Mouse (Mus musculus) heart, adult 2 months (tissue): ENCODE data around the gene Gm4131. TPM values are rescaled to one million over a fixed set of nuclear protein-coding genes. Genes with fewer than 3 reads are reported as not detected.

Experiments used
- DNase-seq, 2 experiments: peaks; one replicate each; pipeline ENCODE4 v3.0.0; 2021
- H3K27ac ChIP-seq: fragments of 200-600 bp; 2 replicates; pipeline ENCODE4 v1.8.1; 2022
- H3K27me3 ChIP-seq: fragments of 200-500 bp; 2 replicates; pipeline ENCODE4 v1.6.1; 2012; ENCODE audit warnings: mild to moderate bottlenecking, low read length, inconsistent platforms, mixed read lengths; ENCODE audit not compliant: control insufficient read depth, insufficient read depth
- H3K36me3 ChIP-seq: fragments of 200-500 bp; 2 replicates; pipeline ENCODE4 v1.6.1; 2012; ENCODE audit warnings: low read length, inconsistent platforms; ENCODE audit not compliant: control insufficient read depth, insufficient read depth
- H3K4me1 ChIP-seq: fragments of 200-500 bp; 2 replicates; pipeline ENCODE4 v1.6.1; 2011; ENCODE audit warnings: low read length; ENCODE audit not compliant: control insufficient read depth, insufficient read depth
- H3K4me3 ChIP-seq: fragments of 200-600 bp; 2 replicates; pipeline ENCODE4 v1.8.1; 2022
- H3K79me2 ChIP-seq: fragments of 200-500 bp; replicated peaks from 2 replicates; pipeline ENCODE4 v1.6.1; 2012; ENCODE audit warnings: mild to moderate bottlenecking, inconsistent platforms, low read length, moderate library complexity, mixed read lengths; ENCODE audit not compliant: control insufficient read depth, insufficient read depth
- H3K9ac ChIP-seq: fragments of 200-500 bp; 2 replicates; pipeline ENCODE4 v1.6.1; 2012; ENCODE audit warnings: low read depth, mild to moderate bottlenecking, control low read depth, inconsistent platforms, low read length, mixed read lengths
- CTCF ChIP-seq: fragments of 200-600 bp; IDR thresholded peaks from 2 replicates; pipeline ENCODE4 v1.8.1; 2022; ENCODE audit warnings: antibody characterized with exemption, mild to moderate bottlenecking, moderate library complexity
- EP300 ChIP-seq: fragments of 200-500 bp; IDR thresholded peaks from 2 replicates; pipeline ENCODE4 v1.6.1; 2011; ENCODE audit warnings: low read depth, low read length, control low read depth; ENCODE audit not compliant: insufficient read depth
- POLR2A ChIP-seq: fragments of 200-500 bp; IDR thresholded peaks from 2 replicates; pipeline ENCODE4 v1.6.1; 2011; ENCODE audit warnings: mild to moderate bottlenecking, low read depth, low read length, control low read depth; ENCODE audit not compliant: insufficient read depth
- WGBS: fragments of 180-500 bp; shearing (Covaris S2); methylation state at CpG from one replicate; pipeline ENCODE4 v1.1.7; 2018; 5-methylcytosine and 5-hydroxymethylcytosine counted together
- intact Hi-C: fragments of 180-260 bp; cut with DNase I; formaldehyde crosslinking; loops from one replicate; pipeline ENCODE4 v1.15.1; 2025
- polyA plus RNA-seq: library from polyadenylated mRNA; depleted of rRNA; stranded (reverse); fragments of >200 nt; gene quantifications from 2 replicates; pipeline ENCODE4 v1.2.3, GENCODE M21; 2012
- total RNA-seq, 2 experiments: library from RNA; stranded (reverse); gene quantifications; 2 replicates each; pipeline ENCODE4 v1.2.3; 2021

The Gm4131 gene
- total and polyA plus RNA-seq, 3 experiments = not detected

DNA sequence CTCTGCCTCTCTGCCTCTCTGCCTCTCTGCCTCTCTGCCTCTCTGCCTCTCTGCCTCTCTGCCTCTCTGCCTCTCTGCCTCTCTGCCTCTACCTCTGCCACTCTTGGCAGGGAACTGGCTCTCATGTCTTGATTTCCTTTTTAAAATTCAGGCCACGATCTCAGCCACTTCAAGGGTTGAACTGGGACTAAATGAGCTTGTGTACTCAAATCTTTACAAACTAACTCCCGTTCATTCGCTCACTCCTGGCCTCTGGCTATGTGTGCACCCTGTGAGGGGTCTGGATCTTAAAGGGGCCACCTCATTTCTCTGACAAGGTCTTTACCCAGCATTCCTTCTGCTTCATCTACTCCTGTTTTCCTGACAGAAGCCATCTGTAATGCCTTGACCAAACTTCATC lies 18.6 kb upstream of the Gm4131 start:
- WGBS = 68% methylated on average over 3 of the region's 3 CpGs
- TF ChIP-seq EP300 (no peak), CTCF (no peak), POLR2A (no peak)
- intact Hi-C loops = no loop called here

DNA sequence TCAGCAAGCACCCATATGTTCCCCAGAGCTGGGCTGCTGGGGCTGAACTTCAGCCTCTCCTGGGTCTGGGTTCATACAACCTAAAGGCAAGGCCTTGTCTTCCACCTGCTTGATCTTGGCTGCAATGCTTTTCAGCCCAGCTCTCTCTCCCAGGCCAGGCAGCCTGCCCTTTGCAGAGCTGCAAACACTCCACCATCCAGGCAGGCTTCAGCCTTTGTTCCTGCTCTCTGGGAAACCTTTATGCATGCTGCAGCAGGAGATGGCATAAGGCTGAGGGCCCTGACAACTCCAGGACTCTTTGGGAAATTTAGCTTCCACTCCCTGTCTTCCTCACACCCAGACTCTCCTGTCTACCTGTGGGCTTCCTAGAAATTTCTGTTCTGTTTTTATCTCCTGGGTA lies 17.9 kb upstream of the Gm4131 start:
- no peak overlapping the region for H3K4me3 ChIP-seq
- no peak overlapping the region for H3K27ac ChIP-seq
- peaks cover 2% of the 10 kb centered on the region; the same call in 1 of the 2 replicates for H3K4me1 ChIP-seq
- H3K27me3 ChIP-seq = no peaks in the 10 kb centered on the region
- H3K79me2 ChIP-seq = no peaks in the 10 kb centered on the region
- intact Hi-C loops = no loop called here
- no peak for TF ChIP-seq CTCF
- TF ChIP-seq POLR2A = no peak
- no peak for TF ChIP-seq EP300
- H3K9ac ChIP-seq = no peak overlapping the region
- no peak for DNase-seq
- no peaks in the 10 kb centered on the region; the same call in 1 of the 2 replicates for H3K36me3 ChIP-seq

More for the DNA sequence above, 18.6 kb upstream of the Gm4131 start:
- no peak overlapping the region for H3K27ac ChIP-seq
- DNase-seq = no peak
- no peaks in the 10 kb centered on the region for H3K79me2 ChIP-seq
- peaks cover 2% of the 10 kb centered on the region; the same call in 1 of the 2 replicates for H3K4me1 ChIP-seq
- H3K27me3 ChIP-seq = no peaks in the 10 kb centered on the region
- no peaks in the 10 kb centered on the region; the same call in 1 of the 2 replicates for H3K36me3 ChIP-seq
- no peak overlapping the region for H3K9ac ChIP-seq
- no peak overlapping the region for H3K4me3 ChIP-seq

DNA sequence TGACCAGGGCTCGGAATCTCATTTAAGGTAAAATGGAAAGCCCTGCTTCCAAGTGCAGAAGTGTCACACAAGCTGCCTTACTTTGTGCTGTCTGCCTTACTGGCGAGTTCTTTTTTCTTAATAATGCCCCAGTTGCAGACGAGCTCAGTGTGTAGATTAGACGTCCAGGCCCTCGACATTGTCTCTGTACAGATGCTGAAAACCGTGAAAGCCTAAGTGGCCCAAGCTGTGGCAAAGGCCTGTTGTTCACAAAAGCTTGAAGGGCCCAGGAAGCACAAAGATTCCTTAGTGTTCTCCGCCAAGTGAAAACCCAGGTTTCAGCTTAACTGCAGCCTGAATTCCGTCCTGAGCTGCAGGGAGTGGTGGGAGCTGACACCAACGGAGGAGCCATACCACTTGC lies 15.0 kb upstream of the Gm4131 start:
- no peak for DNase-seq
- Histone ChIP-seq H3K27me3 (no peaks in the 10 kb centered on the region), H3K9ac (no peak overlapping the region), H3K36me3 (no peaks in the 10 kb centered on the region), H3K4me1 (no peaks in the 10 kb centered on the region), H3K79me2 (no peaks in the 10 kb centered on the region), H3K4me3 (no peak overlapping the region), H3K27ac (no peak overlapping the region)
- 91% methylated on average over 9 of the region's 9 CpGs for WGBS
- intact Hi-C loops = no loop called here
- TF ChIP-seq CTCF = no peak
- no peak for TF ChIP-seq EP300
- no peak for TF ChIP-seq POLR2A

DNA sequence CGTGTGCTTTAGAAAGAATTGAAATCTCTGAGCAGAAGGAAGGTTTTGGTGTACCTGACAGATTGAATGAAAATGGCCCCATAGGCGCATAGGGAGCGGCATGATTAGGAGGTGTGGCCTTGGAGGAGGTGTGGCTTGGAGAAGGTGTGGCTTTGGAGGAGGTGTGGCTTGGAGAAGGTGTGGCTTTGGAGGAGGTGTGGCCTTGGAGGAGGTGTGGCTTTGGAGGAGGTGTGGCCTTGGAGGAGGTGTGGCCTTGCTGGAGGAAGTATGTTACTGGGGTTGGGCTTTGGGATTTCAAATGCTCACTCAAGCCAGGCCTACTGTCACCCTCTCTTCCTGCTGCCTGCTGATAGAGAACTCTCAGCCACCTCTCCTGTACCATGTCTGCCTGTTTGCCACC lies 14.2 kb upstream of the Gm4131 start:
- 94% methylated on average over 3 of the region's 3 CpGs for WGBS
- H3K36me3 ChIP-seq = no peaks in the 10 kb centered on the region
- DNase-seq = no peak

DNA sequence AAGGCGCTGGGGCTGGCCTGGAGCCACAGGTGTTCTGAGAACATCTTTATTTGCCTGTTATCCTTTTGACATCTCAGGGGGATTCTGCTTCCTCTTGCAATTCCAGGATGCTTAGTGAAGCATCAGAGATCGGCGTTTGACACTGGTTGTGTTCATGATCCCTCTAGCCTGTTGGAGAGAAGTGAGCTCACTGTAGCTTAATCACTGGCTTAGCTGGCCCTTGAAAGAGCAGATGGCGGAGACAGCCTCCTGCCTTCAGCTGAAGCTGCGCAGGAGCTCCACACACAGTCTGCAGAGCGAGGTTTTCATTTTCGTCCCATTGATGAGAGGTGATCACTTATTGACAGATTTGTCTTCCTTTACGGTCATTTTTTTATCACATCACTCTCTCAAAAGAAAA lies 9.1 kb upstream of the Gm4131 start:
- TF ChIP-seq POLR2A = no peak
- TF ChIP-seq CTCF = no peak
- no peak for TF ChIP-seq EP300
- H3K79me2 ChIP-seq = no peaks in the 10 kb centered on the region
- no peak overlapping the region for H3K4me3 ChIP-seq
- intact Hi-C loops = no loop called here
- WGBS = 83% methylated on average over 8 of the region's 8 CpGs
- H3K9ac ChIP-seq = no peak overlapping the region
- H3K36me3 ChIP-seq = no peaks in the 10 kb centered on the region
- no peak overlapping the region for H3K27ac ChIP-seq
- no peak for DNase-seq
- no peaks in the 10 kb centered on the region; the same call in 1 of the 2 replicates for H3K4me1 ChIP-seq
- H3K27me3 ChIP-seq = no peaks in the 10 kb centered on the region

More for the DNA sequence above, 14.2 kb upstream of the Gm4131 start:
- Histone ChIP-seq H3K27ac (no peak overlapping the region), H3K79me2 (no peaks in the 10 kb centered on the region), H3K27me3 (no peaks in the 10 kb centered on the region), H3K4me3 (no peak overlapping the region), H3K4me1 (no peaks in the 10 kb centered on the region), H3K9ac (no peak overlapping the region)
- intact Hi-C loops = no loop called here
- TF ChIP-seq POLR2A (no peak), EP300 (no peak), CTCF (no peak)

DNA sequence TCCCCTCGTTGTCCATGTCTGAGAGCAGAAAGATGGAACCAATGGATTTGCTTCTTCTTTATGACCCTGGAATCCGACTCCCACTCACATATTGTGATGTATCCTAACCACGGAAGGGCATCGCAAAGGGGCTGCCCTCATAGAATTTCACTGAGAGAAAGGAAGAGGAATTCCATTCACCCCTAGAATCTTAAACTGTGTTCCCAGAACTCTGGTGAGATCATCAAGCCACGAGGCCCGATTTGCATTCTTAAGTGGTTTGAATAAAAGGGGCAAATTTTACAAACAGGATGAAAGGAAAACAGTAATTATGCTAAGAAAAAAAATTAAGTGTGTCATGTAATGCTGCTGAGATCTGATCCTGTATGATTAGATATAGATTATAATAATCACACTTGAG lies 8.2 kb upstream of the Gm4131 start:
- intact Hi-C loops = no loop called here
- H3K9ac ChIP-seq = no peak overlapping the region
- no peak overlapping the region for H3K27ac ChIP-seq
- no peaks in the 10 kb centered on the region for H3K27me3 ChIP-seq
- TF ChIP-seq POLR2A = no peak
- TF ChIP-seq CTCF = no peak
- TF ChIP-seq EP300 = no peak
- H3K79me2 ChIP-seq = no peaks in the 10 kb centered on the region
- H3K4me3 ChIP-seq = no peak overlapping the region
- H3K4me1 ChIP-seq = no peaks in the 10 kb centered on the region; the same call in 1 of the 2 replicates
- 90% methylated on average over 6 of the region's 6 CpGs for WGBS
- no peak for DNase-seq
- no peaks in the 10 kb centered on the region for H3K36me3 ChIP-seq
